Mouse (Mus musculus) neural tube, embryonic 13.5 days (tissue): ENCODE results near the gene Ugt1a8. TPM values are rescaled to one million over a fixed set of nuclear protein-coding genes. Genes with fewer than 3 reads are reported as not detected.
"Not testable (repeated sequence)": the region's sequence is repeated elsewhere in the genome, so short reads cannot be mapped to it uniquely, and the experiment has no call there.

Experiments
- ATAC-seq: fragments of 200-750 bp; cut with Nextera tagmentation; 2 replicates; pipeline ENCODE4 v1.8.0; 2017; ENCODE audit warnings: low read depth, mild to moderate bottlenecking, moderate TSS enrichment, moderate library complexity
- H3K27ac ChIP-seq: fragments of 300-500 bp; sonication (generic); replicated peaks from 2 replicates; pipeline ENCODE4 v1.5.1; 2015; ENCODE audit warnings: moderate library complexity, mild to moderate bottlenecking, inconsistent platforms
- H3K27me3 ChIP-seq: fragments of 300-500 bp; sonication (generic); 2 replicates; pipeline ENCODE4 v1.6.1; 2015; ENCODE audit warnings: mild to moderate bottlenecking, inconsistent platforms
- H3K36me3 ChIP-seq: fragments of 300-500 bp; sonication (generic); 2 replicates; pipeline ENCODE4 v1.6.1; 2015; ENCODE audit warnings: mild to moderate bottlenecking, inconsistent platforms
- H3K4me1 ChIP-seq: fragments of 300-500 bp; sonication (generic); replicated peaks from 2 replicates; pipeline ENCODE4 v1.6.1; 2015; ENCODE audit warnings: inconsistent platforms
- H3K4me2 ChIP-seq: fragments of 300-500 bp; sonication (generic); 2 replicates; pipeline ENCODE4 v1.6.1; 2015; ENCODE audit warnings: inconsistent platforms, mild to moderate bottlenecking, moderate library complexity
- H3K4me3 ChIP-seq: fragments of 300-500 bp; sonication (generic); 2 replicates; pipeline ENCODE4 v1.5.1; 2015; ENCODE audit warnings: mild to moderate bottlenecking, inconsistent platforms
- H3K9ac ChIP-seq: fragments of 300-500 bp; sonication (generic); 2 replicates; pipeline ENCODE4 v1.6.1; 2015; ENCODE audit warnings: moderate library complexity, mild to moderate bottlenecking, inconsistent platforms
- H3K9me3 ChIP-seq: fragments of 300-500 bp; sonication (generic); 2 replicates; pipeline ENCODE4 v1.6.1; 2016; ENCODE audit warnings: inconsistent platforms
- WGBS: fragments of 180-500 bp; shearing (Covaris S2); methylation state at CpG from one replicate; pipeline ENCODE4 v1.1.7; 2015; 5-methylcytosine and 5-hydroxymethylcytosine counted together
- polyA plus RNA-seq: library from polyadenylated mRNA; unstranded; fragments of >200 nt; fragmentation: Nextera tagmentation; extraction: Ambion mirVana; gene quantifications from 2 replicates; pipeline ENCODE4 v1.2.1, GENCODE M21; 2015

The Ugt1a8 gene
- polyA plus RNA-seq, result not detected in 2 replicates

- H3K36me3 ChIP-seq, result no peaks in the 10 kb centered on the region
- H3K9ac ChIP-seq, result no peak within 1 kb of the TSS
- WGBS, result 78% methylated on average over 3 of the region's 3 CpGs
- ATAC-seq, result no peak
- no peak within 1 kb of the TSS for H3K4me3 ChIP-seq
- H3K9me3 ChIP-seq, result no peaks in the 10 kb centered on the region
- H3K27ac ChIP-seq, result no peak within 1 kb of the TSS
- H3K4me1 ChIP-seq, result no peaks in the 10 kb centered on the region
- H3K4me2 ChIP-seq, result no peak within 1 kb of the TSS
- H3K27me3 ChIP-seq, result no peaks in the 10 kb centered on the region
Observed at GRCm38 (mm10) chr1:88087513-88087912, at the start of gene Ugt1a8. Ugt1a8 (plus strand) TSS chr1:88087813.

DNA sequence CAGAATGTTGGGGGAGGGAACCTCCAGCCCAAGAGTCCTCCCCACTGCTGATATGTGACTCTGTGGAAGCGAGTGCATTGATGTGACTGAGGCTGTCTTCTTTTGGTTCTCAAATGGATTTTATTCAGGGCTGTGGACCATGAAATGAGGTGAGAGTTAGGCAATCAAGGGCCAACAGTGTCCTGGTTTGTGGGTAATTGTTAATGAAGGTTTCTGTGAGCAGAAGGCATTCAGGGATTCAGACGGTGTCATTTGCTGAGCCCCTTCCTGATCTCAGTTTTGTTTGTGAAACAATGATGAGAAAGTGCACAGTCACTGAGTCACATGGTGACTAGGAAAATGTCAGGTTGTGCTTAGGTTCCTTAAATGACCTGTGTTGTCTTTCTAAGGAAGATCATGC, 44.6 kb upstream of the Ugt1a8 start:
- not testable (repeated sequence) for ATAC-seq, H3K4me3 ChIP-seq, H3K27me3 ChIP-seq, H3K36me3 ChIP-seq, H3K4me2 ChIP-seq, H3K27ac ChIP-seq, H3K4me1 ChIP-seq, H3K9me3 ChIP-seq, H3K9ac ChIP-seq
- 88% methylated on average over 1 of the region's 2 CpGs for WGBS

DNA sequence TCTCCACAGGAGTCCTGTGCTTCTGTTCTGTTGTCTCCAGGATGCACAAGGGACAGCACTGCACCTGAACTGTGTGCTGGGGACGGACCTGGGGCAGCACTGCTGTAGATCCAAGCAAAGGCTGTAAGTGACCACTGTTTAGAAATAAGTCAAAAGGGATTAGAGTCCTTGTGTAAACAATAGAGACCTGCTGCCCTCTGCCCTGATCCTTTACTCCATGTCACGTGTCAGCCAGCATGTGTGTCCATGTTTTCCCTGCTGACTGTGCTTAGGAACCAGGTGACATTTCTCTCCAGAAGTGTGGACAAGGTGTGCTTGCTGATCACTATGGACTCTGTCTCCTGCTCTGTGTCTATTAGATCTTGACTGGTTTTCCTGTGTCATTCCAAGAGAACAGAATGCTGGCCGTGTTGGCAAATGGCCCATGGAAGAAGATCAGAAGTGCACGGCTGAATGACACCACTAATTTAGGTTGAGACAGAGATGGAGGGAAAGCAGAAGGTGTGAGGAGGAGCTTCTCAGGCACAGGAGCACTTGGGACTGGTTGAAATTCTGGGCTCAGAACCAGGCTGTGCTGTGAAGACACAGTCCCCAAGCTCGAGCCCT, 42.7 kb upstream of the Ugt1a8 start:
- H3K9ac ChIP-seq, H3K4me3 ChIP-seq, H3K9me3 ChIP-seq, H3K27me3 ChIP-seq, H3K4me2 ChIP-seq, ATAC-seq, H3K36me3 ChIP-seq, H3K27ac ChIP-seq, H3K4me1 ChIP-seq: not testable (repeated sequence)
- WGBS, result 77% methylated on average over 4 of the region's 5 CpGs

- WGBS, result 81% methylated on average over 2 of the region's 2 CpGs
- H3K27me3 ChIP-seq, H3K9me3 ChIP-seq, H3K9ac ChIP-seq, H3K4me2 ChIP-seq, H3K36me3 ChIP-seq, H3K4me3 ChIP-seq, H3K27ac ChIP-seq, H3K4me1 ChIP-seq, ATAC-seq: not testable (repeated sequence)
Observed at GRCm38 (mm10) chr1:88047408-88047807, 40.2 kb upstream of the Ugt1a8 start.

DNA sequence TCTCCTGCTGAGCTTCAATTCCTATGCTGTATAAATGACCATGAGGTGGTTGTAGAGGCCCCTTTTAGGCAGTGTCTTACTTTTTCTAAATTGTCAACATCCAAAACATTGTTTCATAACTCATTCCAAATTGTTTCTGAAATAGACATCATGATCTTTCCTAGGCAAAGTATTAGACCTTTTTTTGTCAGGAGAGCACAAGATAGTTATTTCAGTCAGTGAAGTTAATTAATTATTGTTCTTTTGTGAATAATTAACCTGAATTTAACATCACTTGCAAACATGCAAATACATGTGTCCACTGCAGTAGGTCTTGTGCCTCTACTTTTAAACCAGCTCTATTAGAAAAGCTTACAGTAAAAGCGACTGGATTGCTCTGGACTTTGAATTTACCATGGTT, 32.5 kb upstream of the Ugt1a8 start, which contains the start of gene Ugt1a10:
TSS of gene Ugt1a10 (plus strand) at position 301 of the 400 bp plus-strand sequence.
- no peak within 1 kb of the TSS for H3K27ac ChIP-seq
- no peaks in the 10 kb centered on the region for H3K9me3 ChIP-seq
- no peak for ATAC-seq
- no peak within 1 kb of the TSS for H3K4me2 ChIP-seq
- no peak within 1 kb of the TSS for H3K9ac ChIP-seq
- H3K27me3 ChIP-seq, result no peaks in the 10 kb centered on the region
- H3K4me3 ChIP-seq, result no peak within 1 kb of the TSS
- 85% methylated on average over 1 of the region's 1 CpGs for WGBS
- no peaks in the 10 kb centered on the region for H3K4me1 ChIP-seq
- H3K36me3 ChIP-seq, result no peaks in the 10 kb centered on the region

GRCm38 (mm10) chr1:88066472-88067102, 21.0 kb upstream of the Ugt1a8 start:
- not testable (repeated sequence) for H3K36me3 ChIP-seq, H3K9me3 ChIP-seq, H3K27me3 ChIP-seq, ATAC-seq, H3K9ac ChIP-seq, H3K4me2 ChIP-seq, H3K4me3 ChIP-seq, H3K27ac ChIP-seq, H3K4me1 ChIP-seq
- 67% methylated on average over 1 of the region's 2 CpGs for WGBS

- no peak for ATAC-seq
- Histone ChIP-seq H3K27me3 (no peaks in the 10 kb centered on the region), H3K4me2 (no peak within 1 kb of the TSS), H3K9ac (no peak within 1 kb of the TSS), H3K4me1 (no peaks in the 10 kb centered on the region), H3K4me3 (no peak within 1 kb of the TSS), H3K9me3 (no peaks in the 10 kb centered on the region), H3K36me3 (no peaks in the 10 kb centered on the region), H3K27ac (no peak within 1 kb of the TSS)
- WGBS, result 80% methylated on average over 2 of the region's 2 CpGs
Observed at GRCm38 (mm10) chr1:88070495-88070894, 17.1 kb upstream of the Ugt1a8 start, which contains the start of gene Ugt1a9. Ugt1a9 (plus strand) TSS chr1:88070800.

- H3K4me1 ChIP-seq, result no peaks in the 10 kb centered on the region
- no peak overlapping the region for H3K4me2 ChIP-seq
- 84% methylated on average over 4 of the region's 4 CpGs for WGBS
- no peaks in the 10 kb centered on the region for H3K27me3 ChIP-seq
- no peak for ATAC-seq
- H3K4me3 ChIP-seq, result no peak overlapping the region
- H3K36me3 ChIP-seq, result no peaks in the 10 kb centered on the region
- H3K9me3 ChIP-seq, result no peaks in the 10 kb centered on the region
- H3K9ac ChIP-seq, result no peak overlapping the region
- H3K27ac ChIP-seq, result no peak overlapping the region
Observed at GRCm38 (mm10) chr1:88070902-88071301, 16.7 kb upstream of the Ugt1a8 start.

- Histone ChIP-seq H3K27me3 (no peaks in the 10 kb centered on the region), H3K4me2 (no peak overlapping the region), H3K27ac (no peak overlapping the region), H3K36me3 (no peaks in the 10 kb centered on the region), H3K4me3 (no peak overlapping the region), H3K9me3 (no peaks in the 10 kb centered on the region), H3K9ac (no peak overlapping the region), H3K4me1 (no peaks in the 10 kb centered on the region)
- WGBS, result 87% methylated on average over 2 of the region's 2 CpGs
- ATAC-seq, result no peak
Observed at GRCm38 (mm10) chr1:88074471-88074870, 13.1 kb upstream of the Ugt1a8 start.

GRCm38 (mm10) chr1:88077128-88077527, 10.5 kb upstream of the Ugt1a8 start:
- H3K36me3 ChIP-seq, result no peaks in the 10 kb centered on the region
- no peak for ATAC-seq
- no peak overlapping the region for H3K4me2 ChIP-seq
- 86% methylated on average over 1 of the region's 1 CpGs for WGBS
- no peak overlapping the region for H3K27ac ChIP-seq
- no peak overlapping the region for H3K4me3 ChIP-seq
- H3K9me3 ChIP-seq, result no peaks in the 10 kb centered on the region
- no peaks in the 10 kb centered on the region for H3K4me1 ChIP-seq
- no peaks in the 10 kb centered on the region for H3K27me3 ChIP-seq
- no peak overlapping the region for H3K9ac ChIP-seq

GRCm38 (mm10) chr1:88081670-88082069, 5.9 kb upstream of the Ugt1a8 start:
- WGBS, result 97% methylated on average over 1 of the region's 1 CpGs
- Histone ChIP-seq H3K9me3 (no peaks in the 10 kb centered on the region), H3K27me3 (no peaks in the 10 kb centered on the region), H3K27ac (no peak overlapping the region), H3K9ac (no peak overlapping the region), H3K4me2 (no peak overlapping the region), H3K4me3 (no peak overlapping the region), H3K36me3 (no peaks in the 10 kb centered on the region), H3K4me1 (no peaks in the 10 kb centered on the region)
- no peak for ATAC-seq

- no peak for ATAC-seq
- Histone ChIP-seq H3K27ac (no peak overlapping the region), H3K9me3 (no peaks in the 10 kb centered on the region), H3K36me3 (no peaks in the 10 kb centered on the region), H3K4me3 (no peak overlapping the region), H3K27me3 (no peaks in the 10 kb centered on the region), H3K4me1 (no peaks in the 10 kb centered on the region), H3K9ac (no peak overlapping the region), H3K4me2 (no peak overlapping the region)
- 85% methylated on average over 1 of the region's 1 CpGs for WGBS
Observed at GRCm38 (mm10) chr1:88086125-88086524, 1.5 kb upstream of the Ugt1a8 start.

GRCm38 (mm10) chr1:88092341-88092740, 4.7 kb downstream of the Ugt1a8 start:
- no peaks in the 10 kb centered on the region for H3K27me3 ChIP-seq
- no peak overlapping the region for H3K27ac ChIP-seq
- no peaks in the 10 kb centered on the region for H3K36me3 ChIP-seq
- no peak overlapping the region for H3K9ac ChIP-seq
- ATAC-seq, result no peak
- H3K4me2 ChIP-seq, result no peak overlapping the region
- no peaks in the 10 kb centered on the region; the same call in 1 of the 2 replicates for H3K4me1 ChIP-seq
- H3K9me3 ChIP-seq, result no peaks in the 10 kb centered on the region
- H3K4me3 ChIP-seq, result no peak overlapping the region
